Mouse (Mus musculus) forebrain, embryonic 13.5 days (tissue): Measurements from ENCODE around the gene Mccc2. TPM values are rescaled to one million over a fixed set of nuclear protein-coding genes. Genes with fewer than 3 reads are reported as not detected.
A peak's percentile ranks its signal among the peaks of the same experiment; 100 is the strongest.

Source experiments
- ATAC-seq: fragments of 200-750 bp; cut with Nextera tagmentation; 2 replicates; pipeline ENCODE4 v1.8.0; 2017
- H3K27ac ChIP-seq: fragments of 300-500 bp; sonication (generic); 2 replicates; pipeline ENCODE4 v1.5.1; 2015; ENCODE audit warnings: inconsistent platforms, mild to moderate bottlenecking, moderate library complexity
- H3K27me3 ChIP-seq: fragments of 300-500 bp; sonication (generic); 2 replicates; pipeline ENCODE4 v1.6.1; 2015; ENCODE audit warnings: mild to moderate bottlenecking, inconsistent platforms
- H3K36me3 ChIP-seq: fragments of 300-500 bp; sonication (generic); 2 replicates; pipeline ENCODE4 v1.6.1; 2015; ENCODE audit warnings: mild to moderate bottlenecking, inconsistent platforms; ENCODE audit not compliant: poor library complexity, severe bottlenecking
- H3K4me1 ChIP-seq: fragments of 300-500 bp; sonication (generic); 2 replicates; pipeline ENCODE4 v1.6.1; 2015; ENCODE audit warnings: inconsistent platforms
- H3K4me2 ChIP-seq: fragments of 300-500 bp; sonication (generic); 2 replicates; pipeline ENCODE4 v1.6.1; 2015; ENCODE audit warnings: inconsistent platforms, mild to moderate bottlenecking, moderate library complexity
- H3K4me3 ChIP-seq: fragments of 300-500 bp; sonication (generic); 2 replicates; pipeline ENCODE4 v1.5.1; 2015; ENCODE audit warnings: mild to moderate bottlenecking, inconsistent platforms
- H3K9ac ChIP-seq: fragments of 300-500 bp; sonication (generic); 2 replicates; pipeline ENCODE4 v1.6.1; 2015; ENCODE audit warnings: mild to moderate bottlenecking, inconsistent platforms
- H3K9me3 ChIP-seq: fragments of 300-500 bp; sonication (generic); replicated peaks from 2 replicates; pipeline ENCODE4 v1.6.1; 2016; ENCODE audit warnings: inconsistent platforms
- WGBS: fragments of 180-500 bp; shearing (Covaris S2); methylation state at CpG from one replicate; pipeline ENCODE4 v1.1.7; 2015; 5-methylcytosine and 5-hydroxymethylcytosine counted together
- polyA plus RNA-seq: library from polyadenylated mRNA; unstranded; fragments of >200 nt; fragmentation: Nextera tagmentation; extraction: Ambion mirVana; gene quantifications from 2 replicates; pipeline ENCODE4 v1.2.1, GENCODE M21; 2015

The Mccc2 gene
- polyA plus RNA-seq, 1 experiment from 2014 or later, result 36.2 TPM

DNA sequence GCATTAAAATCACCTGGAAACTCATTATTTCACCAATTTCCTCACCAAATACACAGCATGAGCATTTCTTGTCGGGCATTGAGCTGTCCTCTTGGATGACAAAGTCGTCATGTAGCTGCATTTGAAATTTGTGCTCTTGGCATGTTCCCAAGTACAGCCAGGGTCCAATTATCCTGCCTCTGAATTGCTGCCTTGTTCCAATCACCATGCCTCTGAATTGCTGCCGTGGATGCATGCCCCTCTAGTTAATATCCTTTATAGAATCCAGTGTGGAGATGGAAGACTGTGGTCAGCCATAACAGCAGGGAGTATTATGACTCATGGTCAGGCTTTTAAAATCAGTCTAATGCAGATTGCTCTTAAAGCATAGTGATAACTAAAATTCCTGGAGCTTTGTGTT lies 77.7 kb downstream of the Mccc2 start:
- H3K4me1 ChIP-seq, result peaks cover 35% of the 10 kb centered on the region
- H3K4me2 ChIP-seq, result no peak overlapping the region
- WGBS, result 7% methylated on average over 3 of the region's 3 CpGs
- H3K27me3 ChIP-seq, result no peaks in the 10 kb centered on the region
- H3K27ac ChIP-seq, result peak overlapping the region; percentile 75
- no peak overlapping the region for H3K4me3 ChIP-seq
- H3K9ac ChIP-seq, result no peak overlapping the region
- H3K9me3 ChIP-seq, result no peaks in the 10 kb centered on the region
- H3K36me3 ChIP-seq, result no peaks in the 10 kb centered on the region
- ATAC-seq, result peak; percentile 63

- no peak for ATAC-seq
- H3K27me3 ChIP-seq, result no peaks in the 10 kb centered on the region
- H3K4me3 ChIP-seq, result no peak overlapping the region
- 100% methylated on average over 1 of the region's 1 CpGs for WGBS
- H3K9me3 ChIP-seq, result no peaks in the 10 kb centered on the region
- no peak overlapping the region for H3K27ac ChIP-seq
- no peaks in the 10 kb centered on the region for H3K36me3 ChIP-seq
- no peak overlapping the region for H3K4me2 ChIP-seq
- H3K9ac ChIP-seq, result no peak overlapping the region
- 0 out of 2 replicates have a peak, but pooled peaks cover 1% of the 10 kb centered on the region for H3K4me1 ChIP-seq
These were observed 83.0 kb downstream of the Mccc2 start for GRCm38 (mm10) chr13:99932406-99932805.

DNA sequence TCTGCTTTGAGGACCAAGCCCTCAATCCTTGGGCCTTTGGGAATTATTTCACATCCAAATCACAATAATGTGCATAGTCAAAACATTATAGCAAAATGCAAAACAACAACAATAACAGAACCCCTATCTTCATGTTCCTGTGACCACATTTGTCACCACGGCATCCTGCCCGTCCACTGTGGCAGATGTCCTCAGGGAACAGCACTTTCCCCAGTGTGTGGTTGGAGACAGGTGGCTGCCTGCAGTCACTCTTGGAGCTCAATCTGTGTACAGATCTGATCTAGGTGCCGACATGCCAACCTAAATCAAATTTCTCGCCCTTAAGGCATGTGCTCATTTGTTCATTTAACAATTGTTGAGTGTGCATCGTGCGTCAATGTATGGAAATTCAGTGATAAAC lies 83.9 kb downstream of the Mccc2 start:
- Histone ChIP-seq H3K4me2 (no peak overlapping the region), H3K9ac (no peak overlapping the region), H3K36me3 (no peaks in the 10 kb centered on the region), H3K4me3 (no peak overlapping the region), H3K4me1 (peaks cover 1% of the 10 kb centered on the region), H3K27ac (no peak overlapping the region), H3K27me3 (no peaks in the 10 kb centered on the region), H3K9me3 (no peaks in the 10 kb centered on the region)
- no peak for ATAC-seq
- 91% methylated on average over 6 of the region's 6 CpGs for WGBS

DNA sequence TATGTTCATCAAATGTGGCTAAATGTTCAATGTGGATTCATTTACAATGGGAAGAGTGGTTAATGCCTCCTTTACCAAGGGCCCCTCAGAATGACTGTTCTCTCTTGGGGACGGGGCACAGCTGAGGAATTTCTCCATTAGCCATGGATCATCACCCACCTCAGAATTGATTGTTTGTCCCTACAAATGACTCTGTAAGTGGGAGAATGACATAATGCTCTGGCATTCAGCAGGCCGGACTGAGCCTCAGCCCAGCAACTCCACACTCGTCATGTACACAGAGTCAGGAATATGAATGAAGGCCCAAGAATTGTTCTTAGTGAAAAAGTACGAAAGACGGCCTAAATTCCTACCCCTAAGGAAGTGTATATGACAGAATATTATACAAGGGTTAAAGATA lies 89.2 kb downstream of the Mccc2 start:
- Histone ChIP-seq H3K36me3 (no peaks in the 10 kb centered on the region), H3K9me3 (no peaks in the 10 kb centered on the region), H3K9ac (no peak overlapping the region), H3K4me1 (peaks cover 6% of the 10 kb centered on the region), H3K4me3 (no peak overlapping the region), H3K27ac (no peak overlapping the region), H3K27me3 (no peaks in the 10 kb centered on the region), H3K4me2 (no peak overlapping the region)
- no peak for ATAC-seq
- WGBS, result 29% methylated on average over 5 of the region's 5 CpGs

DNA sequence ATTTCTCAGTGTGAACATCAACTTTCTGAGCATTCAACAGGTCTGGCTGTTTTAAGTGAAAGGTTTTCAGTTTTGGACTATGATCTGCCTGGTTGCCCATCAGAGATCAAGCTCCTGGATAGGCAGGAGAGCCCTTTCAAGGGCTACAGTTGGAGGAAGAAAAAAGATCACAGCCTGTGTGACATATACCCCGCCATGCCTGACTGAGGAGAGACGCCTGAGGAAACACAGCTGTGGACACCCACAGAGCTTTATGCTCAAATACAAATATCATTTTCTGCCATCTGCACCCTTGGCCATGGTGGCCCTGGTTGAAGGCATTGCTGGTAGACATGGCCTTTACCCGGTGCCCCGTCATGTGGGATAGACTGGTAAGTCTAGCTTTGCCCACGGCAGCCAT lies 99.8 kb downstream of the Mccc2 start:
- Histone ChIP-seq H3K4me3 (no peak overlapping the region), H3K9me3 (no peaks in the 10 kb centered on the region), H3K4me1 (peaks cover 3% of the 10 kb centered on the region; the same call in 1 of the 2 replicates), H3K4me2 (no peak overlapping the region), H3K27ac (no peak overlapping the region), H3K9ac (no peak overlapping the region), H3K36me3 (no peaks in the 10 kb centered on the region), H3K27me3 (no peaks in the 10 kb centered on the region)
- WGBS, result 83% methylated on average over 5 of the region's 5 CpGs
- ATAC-seq, result no peak

DNA sequence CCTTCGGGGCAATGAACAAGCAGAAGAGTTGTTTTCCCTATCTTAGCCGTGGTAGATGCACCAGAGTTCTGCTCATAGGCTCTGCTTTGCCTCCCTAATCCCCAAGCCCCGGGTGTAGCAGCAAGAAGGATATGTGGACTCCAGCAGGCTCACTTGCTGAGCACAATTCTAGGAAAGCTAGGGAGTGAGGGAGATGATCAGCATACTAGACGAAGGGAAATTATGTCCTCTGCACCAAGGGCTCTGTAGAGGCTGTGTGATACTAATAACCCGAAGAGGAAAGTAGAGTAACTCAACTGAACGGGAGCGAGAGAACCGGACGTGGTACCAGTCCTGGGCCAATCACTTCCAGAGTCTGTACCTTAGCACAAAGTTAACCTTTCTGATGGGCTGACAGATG lies 114.5 kb downstream of the Mccc2 start, which contains the start of gene Cartpt:
TSS of gene Cartpt (minus strand) at position 127 of the 400 bp plus-strand sequence.
- Histone ChIP-seq H3K4me2 (peak within 1 kb of the TSS; percentile 68), H3K27ac (no peak within 1 kb of the TSS), H3K27me3 (peaks cover 46% of the 10 kb centered on the region), H3K4me1 (peaks cover 19% of the 10 kb centered on the region), H3K9me3 (no peaks in the 10 kb centered on the region), H3K36me3 (no peaks in the 10 kb centered on the region), H3K4me3 (peak within 1 kb of the TSS; percentile 40), H3K9ac (peak within 1 kb of the TSS; percentile 55; the same call in 1 of the 2 replicates)
- ATAC-seq, result no peak
- WGBS, result 42% methylated on average over 9 of the region's 9 CpGs

- H3K9ac ChIP-seq, result peak overlapping the region; percentile 55; the same call in 1 of the 2 replicates
- H3K27ac ChIP-seq, result no peak overlapping the region
- H3K4me1 ChIP-seq, result peaks cover 19% of the 10 kb centered on the region
- no peaks in the 10 kb centered on the region for H3K36me3 ChIP-seq
- ATAC-seq, result peak; percentile 50; the same call in 1 of the 2 replicates
- 2% methylated on average over 30 of the region's 30 CpGs for WGBS
- H3K4me3 ChIP-seq, result peak overlapping the region; percentile 40
- H3K9me3 ChIP-seq, result no peaks in the 10 kb centered on the region
- H3K4me2 ChIP-seq, result peak overlapping the region; percentile 68
- H3K27me3 ChIP-seq, result peaks cover 46% of the 10 kb centered on the region
These were observed 114.9 kb downstream of the Mccc2 start for GRCm38 (mm10) chr13:99900557-99900892.

DNA sequence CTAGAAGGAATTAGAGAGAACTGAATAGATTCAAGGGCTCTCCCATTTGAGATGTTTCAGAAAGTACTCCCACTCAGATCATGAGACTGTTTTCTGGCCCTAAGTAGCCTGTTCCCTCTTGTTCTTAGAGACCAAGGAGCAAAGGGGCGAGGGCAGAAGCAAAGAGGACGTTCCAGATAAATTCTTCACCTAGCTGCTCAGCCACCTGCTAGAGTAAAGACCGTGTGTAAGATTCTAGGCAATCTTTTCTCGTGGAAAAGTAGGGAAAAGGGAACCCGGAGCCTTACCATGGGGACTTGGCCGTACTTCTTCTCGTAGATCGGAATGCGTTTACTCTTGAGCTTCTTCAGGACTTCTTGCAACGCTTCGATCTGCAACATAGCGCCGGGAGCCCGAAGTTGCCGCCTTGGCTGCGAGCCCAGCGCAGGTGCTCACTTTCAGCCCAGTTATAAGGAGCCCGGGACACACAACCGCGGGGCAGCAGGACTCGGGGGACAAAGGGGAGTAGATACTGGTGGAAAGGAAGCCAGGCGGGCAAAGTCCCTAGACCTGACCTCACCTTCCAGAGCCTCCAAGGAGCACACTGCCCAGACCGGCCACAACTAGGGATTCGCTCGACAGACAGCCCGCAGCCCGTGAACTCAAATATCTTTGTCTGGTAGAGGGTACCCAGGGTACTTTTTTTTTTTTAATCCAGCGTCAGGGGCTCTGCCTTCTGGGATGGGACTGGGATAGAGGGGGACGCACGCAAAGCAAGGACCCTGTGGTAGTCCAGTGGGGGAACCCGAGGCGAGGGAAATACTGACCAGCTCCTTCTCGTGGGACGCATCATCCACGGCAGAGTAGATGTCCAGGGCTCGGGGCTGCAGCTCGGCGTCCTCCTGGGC lies 115.5 kb downstream of the Mccc2 start:
- 4% methylated on average over 38 of the region's 38 CpGs for WGBS
- H3K4me2 ChIP-seq, result peak overlapping the region; percentile 68

GRCm38 (mm10) chr13:99898816-99899215 lies 116.6 kb downstream of the Mccc2 start:
- 24% methylated on average over 14 of the region's 14 CpGs for WGBS
- Histone ChIP-seq H3K4me2 (no peak overlapping the region), H3K9ac (no peak overlapping the region), H3K4me1 (peaks cover 19% of the 10 kb centered on the region), H3K27me3 (peaks cover 46% of the 10 kb centered on the region), H3K9me3 (no peaks in the 10 kb centered on the region), H3K4me3 (no peak overlapping the region), H3K27ac (no peak overlapping the region), H3K36me3 (no peaks in the 10 kb centered on the region)
- ATAC-seq, result no peak

More for the DNA sequence above, 115.5 kb downstream of the Mccc2 start:
- Histone ChIP-seq H3K9ac (peak overlapping the region; percentile 55; the same call in 1 of the 2 replicates), H3K27me3 (peaks cover 46% of the 10 kb centered on the region), H3K27ac (no peak overlapping the region), H3K36me3 (no peaks in the 10 kb centered on the region), H3K4me1 (peaks cover 19% of the 10 kb centered on the region), H3K4me3 (peak overlapping the region; percentile 40), H3K9me3 (no peaks in the 10 kb centered on the region)
- no peak for ATAC-seq

Other genes starting within 250 kb of the Mccc2 start
- 7.2 and 19.7 TPM in 2 replicates for gene Cartpt, start 114.5 kb downstream of the Mccc2 start, polyA plus RNA-seq
- 29.5 and 34.5 TPM in 2 replicates for gene Bdp1, start 88.4 kb upstream of the Mccc2 start, polyA plus RNA-seq
- 319 and 375 TPM in 2 replicates for gene Serf1, start 92.4 kb upstream of the Mccc2 start, polyA plus RNA-seq
- gene Smn1, start 109.2 kb upstream of the Mccc2 start, polyA plus RNA-seq, result 50.4 and 57.9 TPM in 2 replicates
- 0.08 and 0.09 TPM in 2 replicates for gene Naip2, start 186.5 kb upstream of the Mccc2 start, polyA plus RNA-seq
- gene Naip5, start 230.7 kb upstream of the Mccc2 start, polyA plus RNA-seq, result 0.05 and 0.11 TPM in 2 replicates